Mouse (Mus musculus) inflammation-experienced regulatory T-cells, adult 6 months (primary cell): ENCODE measurements around the gene Epha8. TPM values are rescaled to one million over a fixed set of nuclear protein-coding genes. Genes with fewer than 3 reads are reported as not detected.

Experiments used
- ATAC-seq: one replicate; pipeline ENCODE4 v1.8.0; 2017
- polyA plus RNA-seq, 3 experiments: library from polyadenylated mRNA; unstranded; fragments of 100-300 nt; shearing (Covaris generic); gene quantifications; one replicate each; pipeline ENCODE4 v1.2.1; 2017

Epha8 gene
- polyA plus RNA-seq, 3 experiments from 2014 or later = 0.21 to 0.34 TPM; not detected in 1

- no peak for ATAC-seq
Measured at GRCm38 (mm10) chr4:136954562-136954961, 2.1 kb downstream of the Epha8 start.

GRCm38 (mm10) chr4:136949266-136949989 lies 7.2 kb downstream of the Epha8 start:
- ATAC-seq = no peak

- ATAC-seq = no peak
Measured at GRCm38 (mm10) chr4:136945397-136945796, 11.2 kb downstream of the Epha8 start.

GRCm38 (mm10) chr4:136944558-136945350 lies 11.9 kb downstream of the Epha8 start:
- ATAC-seq = no peak

GRCm38 (mm10) chr4:136943175-136943574 lies 13.4 kb downstream of the Epha8 start:
- no peak for ATAC-seq

GRCm38 (mm10) chr4:136942761-136943160 lies 13.9 kb downstream of the Epha8 start:
- no peak for ATAC-seq

- no peak for ATAC-seq
Measured at GRCm38 (mm10) chr4:136937935-136938334, 18.7 kb downstream of the Epha8 start.

- no peak for ATAC-seq
Measured at GRCm38 (mm10) chr4:136937344-136937743, 19.3 kb downstream of the Epha8 start.

GRCm38 (mm10) chr4:136934746-136935613 lies 21.6 kb downstream of the Epha8 start:
- ATAC-seq = no peak

GRCm38 (mm10) chr4:136930474-136930873 lies 26.1 kb downstream of the Epha8 start:
- no peak for ATAC-seq

GRCm38 (mm10) chr4:136928928-136929327 lies 27.7 kb downstream of the Epha8 start:
- no peak for ATAC-seq

- ATAC-seq = no peak
Measured at GRCm38 (mm10) chr4:136925804-136926203, 30.8 kb downstream of the Epha8 start.

GRCm38 (mm10) chr4:136924529-136924928 lies 32.1 kb downstream of the Epha8 start:
- no peak for ATAC-seq

- ATAC-seq = no peak
Measured at GRCm38 (mm10) chr4:136919526-136919925, 37.1 kb downstream of the Epha8 start.

- no peak for ATAC-seq
Measured at GRCm38 (mm10) chr4:136918834-136919233, 37.8 kb downstream of the Epha8 start.

GRCm38 (mm10) chr4:136917165-136917524 lies 39.5 kb downstream of the Epha8 start:
- no peak for ATAC-seq

- ATAC-seq = no peak
Measured at GRCm38 (mm10) chr4:136916359-136917164, 40.1 kb downstream of the Epha8 start.

- ATAC-seq = no peak
Measured at GRCm38 (mm10) chr4:136912841-136913240, 43.8 kb downstream of the Epha8 start.

- no peak for ATAC-seq
Measured at GRCm38 (mm10) chr4:136911804-136912203, 44.8 kb downstream of the Epha8 start.

- ATAC-seq = no peak
Measured at GRCm38 (mm10) chr4:136911211-136911646, 45.4 kb downstream of the Epha8 start.

- ATAC-seq = no peak
Measured at GRCm38 (mm10) chr4:136907809-136908208, 48.8 kb downstream of the Epha8 start.

- no peak for ATAC-seq
Measured at GRCm38 (mm10) chr4:136907033-136907432, 49.6 kb downstream of the Epha8 start.
